Mouse (Mus musculus) kidney, embryonic 16.5 days (tissue): ENCODE measurements around the gene Vmn2r57. TPM values are rescaled to one million over a fixed set of nuclear protein-coding genes. Genes with fewer than 3 reads are reported as not detected.
"Not testable (repeated sequence)": the region's sequence is repeated elsewhere in the genome, so short reads cannot be mapped to it uniquely, and the experiment has no call there.

Experiments used
- ATAC-seq: fragments of 200-750 bp; cut with Nextera tagmentation; 2 replicates; pipeline ENCODE4 v1.8.0; 2017; ENCODE audit warnings: moderate TSS enrichment; ENCODE audit not compliant: low FRiP score, low TSS enrichment
- H3K27ac ChIP-seq: fragments of 300-500 bp; sonication (generic); 2 replicates; pipeline ENCODE4 v1.5.1; 2014; ENCODE audit warnings: low read length
- H3K27me3 ChIP-seq: fragments of 300-500 bp; sonication (generic); 2 replicates; pipeline ENCODE4 v1.6.1; 2014; ENCODE audit warnings: low read length, control low read depth, mixed read lengths; ENCODE audit not compliant: insufficient read depth
- H3K36me3 ChIP-seq: fragments of 300-500 bp; sonication (generic); 2 replicates; pipeline ENCODE4 v1.6.1; 2014; ENCODE audit warnings: low read length, control low read depth, mixed read lengths; ENCODE audit not compliant: insufficient read depth
- H3K4me1 ChIP-seq: fragments of 300-500 bp; sonication (generic); 2 replicates; pipeline ENCODE4 v1.6.1; 2014; ENCODE audit warnings: low read length, control low read depth, mixed read lengths; ENCODE audit not compliant: insufficient read depth
- H3K4me2 ChIP-seq: fragments of 300-500 bp; sonication (generic); replicated peaks from 2 replicates; pipeline ENCODE4 v1.6.1; 2014; ENCODE audit warnings: low read depth, low read length
- H3K4me3 ChIP-seq: fragments of 300-500 bp; sonication (generic); 2 replicates; pipeline ENCODE4 v1.5.1; 2014; ENCODE audit warnings: mild to moderate bottlenecking, low read length
- H3K9ac ChIP-seq: fragments of 300-500 bp; sonication (generic); replicated peaks from 2 replicates; pipeline ENCODE4 v1.6.1; 2014; ENCODE audit warnings: low read length
- H3K9me3 ChIP-seq: fragments of 300-500 bp; sonication (generic); 2 replicates; pipeline ENCODE4 v1.6.1; 2016; ENCODE audit warnings: low read length, control low read depth
- WGBS: fragments of 180-500 bp; shearing (Covaris S2); extraction: QIAGEN DNeasy Blood & Tissue Kit; methylation state at CpG from one replicate; pipeline ENCODE4 v1.1.7; 2014; 5-methylcytosine and 5-hydroxymethylcytosine counted together
- polyA plus RNA-seq: library from polyadenylated mRNA; unstranded; fragments of >200 nt; fragmentation: Nextera tagmentation; extraction: Ambion mirVana; gene quantifications from 2 replicates; pipeline ENCODE4 v1.2.1, GENCODE M21; 2015

Vmn2r57 gene
- polyA plus RNA-seq: 0.21 and 0.32 TPM in 2 replicates

- H3K4me1 ChIP-seq, H3K4me3 ChIP-seq, H3K27ac ChIP-seq, ATAC-seq, H3K27me3 ChIP-seq, H3K36me3 ChIP-seq, H3K4me2 ChIP-seq, H3K9me3 ChIP-seq, H3K9ac ChIP-seq: not testable (repeated sequence)
- 76% methylated on average over 1 of the region's 1 CpGs for WGBS
These were observed at the start of gene Vmn2r57 for GRCm38 (mm10) chr7:41448596-41448995. Gene Vmn2r57, minus strand, starts transcription at chr7:41448696.

GRCm38 (mm10) chr7:41497871-41498270, 49.4 kb upstream of the Vmn2r57 start:
- H3K4me3 ChIP-seq: no peak overlapping the region
- no peak overlapping the region for H3K9ac ChIP-seq
- H3K27me3 ChIP-seq: no peaks in the 10 kb centered on the region
- WGBS: 95% methylated on average over 2 of the region's 2 CpGs
- no peaks in the 10 kb centered on the region; the same call in 1 of the 2 replicates for H3K4me1 ChIP-seq
- no peak overlapping the region for H3K4me2 ChIP-seq
- no peak overlapping the region for H3K27ac ChIP-seq
- peaks cover 18% of the 10 kb centered on the region for H3K9me3 ChIP-seq
- ATAC-seq: no peak
- peaks cover 12% of the 10 kb centered on the region for H3K36me3 ChIP-seq

- Histone ChIP-seq H3K9me3 (no peaks in the 10 kb centered on the region; the same call in 1 of the 2 replicates), H3K4me1 (no peaks in the 10 kb centered on the region), H3K27me3 (no peaks in the 10 kb centered on the region), H3K4me3 (0 out of 2 replicates have a peak overlapping the region, but pooled peaks have one; percentile 6), H3K27ac (no peak overlapping the region), H3K4me2 (peak overlapping the region; percentile 23; the same call in 1 of the 2 replicates), H3K9ac (no peak overlapping the region), H3K36me3 (no peaks in the 10 kb centered on the region)
- peak; percentile 95 for ATAC-seq
- whole genome bisulfite sequencing: 4% methylated on average over 10 of the region's 10 CpGs
These were observed 3.4 kb upstream of the Vmn2r57 start for GRCm38 (mm10) chr7:41451864-41452263.

GRCm38 (mm10) chr7:41394130-41394529, 54.4 kb downstream of the Vmn2r57 start:
- no peak for ATAC-seq
- WGBS: 71% methylated on average over 4 of the region's 4 CpGs
- H3K27me3 ChIP-seq: no peaks in the 10 kb centered on the region
- H3K4me3 ChIP-seq: no peak overlapping the region
- H3K4me1 ChIP-seq: no peaks in the 10 kb centered on the region
- H3K4me2 ChIP-seq: no peak overlapping the region
- no peak overlapping the region for H3K9ac ChIP-seq
- no peaks in the 10 kb centered on the region for H3K36me3 ChIP-seq
- H3K9me3 ChIP-seq: no peaks in the 10 kb centered on the region
- no peak overlapping the region for H3K27ac ChIP-seq

- Histone ChIP-seq H3K4me1 (no peaks in the 10 kb centered on the region), H3K27me3 (no peaks in the 10 kb centered on the region), H3K9ac (peak within 1 kb of the TSS; percentile 73), H3K36me3 (no peaks in the 10 kb centered on the region), H3K27ac (peak within 1 kb of the TSS; percentile 78), H3K9me3 (no peaks in the 10 kb centered on the region), H3K4me3 (peak within 1 kb of the TSS; percentile 60), H3K4me2 (peak within 1 kb of the TSS; percentile 59)
- peak; percentile 100 for ATAC-seq
- 0% methylated on average over 25 of the region's 25 CpGs for WGBS
These were observed 55.2 kb downstream of the Vmn2r57 start, which contains the start of gene AI987944 for GRCm38 (mm10) chr7:41393048-41393971. Gene AI987944, minus strand, starts transcription at chr7:41393379.

Other genes starting within 250 kb of the Vmn2r57 start
- gene AI987944, start 55.3 kb downstream of the Vmn2r57 start, polyA plus RNA-seq: 13.0 and 13.9 TPM in 2 replicates
- 0.05 and 0.09 TPM in 2 replicates for gene Gm20449, start 50.7 kb upstream of the Vmn2r57 start, polyA plus RNA-seq
- 13.3 and 13.8 TPM in 2 replicates for gene AW146154, start 51.2 kb upstream of the Vmn2r57 start, polyA plus RNA-seq
- 0.11 TPM in 1 of 2 replicates, not detected in the other for gene Gm6871, start 125.0 kb upstream of the Vmn2r57 start, polyA plus RNA-seq
- gene 2610021A01Rik, start 150.5 kb upstream of the Vmn2r57 start, polyA plus RNA-seq: 13.6 and 14.6 TPM in 2 replicates
- 12.6 and 13.5 TPM in 2 replicates for gene Zfp788, start 184.5 kb upstream of the Vmn2r57 start, polyA plus RNA-seq